Mouse (Mus musculus): Measurements from ENCODE around the gene Rhox2h. TPM values are rescaled to one million over a fixed set of nuclear protein-coding genes. Genes with fewer than 3 reads are reported as not detected.
"Not testable (repeated sequence)": the region's sequence is repeated elsewhere in the genome, so short reads cannot be mapped to it uniquely, and the experiment has no call there.

The Rhox2h gene
- total RNA-seq (2021) = not detected

DNA sequence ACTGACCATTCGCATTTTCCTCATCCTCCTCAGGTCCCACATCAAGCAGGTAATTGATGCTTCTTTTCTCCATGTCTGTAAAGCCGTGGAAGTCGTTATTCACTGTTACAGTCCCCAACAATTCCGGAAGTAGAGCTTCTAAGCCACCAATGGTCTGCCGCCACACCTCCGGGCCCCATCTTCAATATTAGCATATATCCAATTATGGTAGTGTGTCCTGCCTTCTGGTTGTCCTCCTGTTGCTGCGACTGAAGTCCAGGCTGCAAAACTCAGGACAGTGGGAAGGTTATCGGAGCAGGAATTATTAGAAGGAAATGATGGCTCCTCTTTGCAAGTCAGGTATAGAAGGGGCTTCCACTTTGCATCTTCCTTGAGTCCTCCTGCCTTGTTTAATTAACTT, at the start of gene Rhox2h:
Rhox2h (minus strand) TSS at position 101 of the 400 bp plus-strand sequence.
- DNase-seq (ENCODE audit: low spot score); intact Hi-C loops (cut with DNase I): not testable (repeated sequence)

DNA sequence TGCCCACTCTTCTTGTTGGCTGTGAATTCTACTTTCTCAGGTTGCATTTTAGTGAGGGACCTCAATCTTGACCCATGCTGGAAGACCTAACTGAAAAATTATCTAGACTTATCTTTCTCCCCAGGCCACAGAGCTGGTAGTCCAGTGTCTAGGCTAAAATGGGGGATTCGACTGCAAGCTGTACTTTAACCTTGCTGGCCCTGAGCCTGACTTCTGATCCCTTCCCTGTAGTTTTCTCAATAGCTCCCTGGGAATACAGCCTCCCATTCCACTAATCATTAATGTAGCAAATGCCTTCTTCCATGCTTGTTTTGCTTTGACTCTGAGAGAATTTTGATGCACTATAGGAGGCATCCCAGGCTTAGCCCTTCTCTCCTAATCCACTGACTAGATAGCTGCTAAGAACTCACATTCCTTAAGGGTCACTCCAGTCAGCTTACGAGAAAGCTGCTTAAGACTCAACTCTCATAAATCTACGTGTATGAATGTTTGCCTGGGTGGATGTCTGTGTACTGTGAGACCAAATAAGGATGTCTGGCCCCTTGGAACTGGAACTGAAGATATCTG, 28.8 kb upstream of the Rhox2h start:
- no peak for DNase-seq (ENCODE audit: low spot score)
- intact Hi-C loops (cut with DNase I) = no loop called here

- no peak for DNase-seq (ENCODE audit: low spot score)
- intact Hi-C loops (cut with DNase I) = no loop called here
Measured at GRCm38 (mm10) chrX:37692261-37692660, 19.2 kb upstream of the Rhox2h start.

DNA sequence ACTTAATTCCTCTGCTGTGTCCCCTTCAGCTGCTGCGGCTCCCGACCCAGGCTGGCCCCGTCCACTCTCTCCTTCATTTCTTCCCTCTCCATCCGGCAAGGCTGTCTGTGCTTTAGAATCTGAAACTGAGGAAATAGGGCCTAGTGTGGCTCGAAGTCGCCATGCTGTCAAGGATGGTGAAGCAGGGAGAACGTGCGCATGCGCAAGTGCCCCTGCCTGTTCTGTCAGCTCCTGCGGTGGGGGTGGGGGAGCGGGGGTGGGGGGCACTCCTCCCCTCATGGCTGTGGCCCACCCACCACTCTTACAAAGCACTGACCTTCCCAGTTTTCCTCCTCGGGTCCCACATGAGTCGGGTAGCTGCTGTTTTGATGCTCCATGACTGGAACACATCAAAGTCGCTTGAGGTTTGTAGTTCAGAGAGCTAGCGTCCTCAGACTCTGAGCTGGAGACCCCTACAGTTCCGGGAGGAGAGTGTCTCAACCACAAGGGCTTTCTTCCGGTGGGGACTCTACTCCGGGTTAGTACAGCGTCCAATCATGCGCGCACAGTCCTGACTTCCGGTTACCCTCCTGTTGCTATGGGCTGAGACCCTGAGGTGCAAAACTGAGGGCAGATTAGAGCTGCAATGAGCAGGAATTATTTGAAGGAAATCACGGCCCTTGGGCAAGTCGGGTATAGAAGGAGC, 10.1 kb upstream of the Rhox2h start:
- intact Hi-C loops (cut with DNase I) = no loop called here
- DNase-seq (ENCODE audit: low spot score) = no peak

DNA sequence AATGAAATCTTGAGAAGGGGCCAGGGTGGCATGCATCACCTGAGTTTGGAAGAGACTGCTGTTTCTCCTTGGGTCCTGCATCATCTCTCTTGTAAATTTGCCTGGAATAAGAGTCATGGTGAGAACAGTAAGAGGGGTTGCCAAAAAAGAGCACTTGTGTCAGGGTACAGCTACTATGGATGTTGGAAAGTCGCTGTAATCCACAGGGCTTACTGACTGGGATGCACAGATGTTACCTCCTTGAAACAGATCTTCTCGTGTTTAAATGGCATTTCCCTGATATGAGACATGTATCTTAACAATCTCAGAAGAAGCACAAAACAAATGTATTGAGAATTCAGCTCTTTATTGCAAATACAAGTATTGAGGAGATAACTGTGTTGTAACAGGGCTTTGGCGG, 4.4 kb downstream of the Rhox2h start, which contains the start of gene Rhox3h:
Rhox3h (minus strand) TSS at position 101 of the 400 bp plus-strand sequence.
- DNase-seq (ENCODE audit: low spot score); intact Hi-C loops (cut with DNase I): not testable (repeated sequence)

GRCm38 (mm10) chrX:37651227-37651626, 21.9 kb downstream of the Rhox2h start, which contains the start of gene Rhox4g:
Gene Rhox4g (minus strand): TSS chrX:37651327.
- DNase-seq (ENCODE audit: low spot score); intact Hi-C loops (cut with DNase I): not testable (repeated sequence)

DNA sequence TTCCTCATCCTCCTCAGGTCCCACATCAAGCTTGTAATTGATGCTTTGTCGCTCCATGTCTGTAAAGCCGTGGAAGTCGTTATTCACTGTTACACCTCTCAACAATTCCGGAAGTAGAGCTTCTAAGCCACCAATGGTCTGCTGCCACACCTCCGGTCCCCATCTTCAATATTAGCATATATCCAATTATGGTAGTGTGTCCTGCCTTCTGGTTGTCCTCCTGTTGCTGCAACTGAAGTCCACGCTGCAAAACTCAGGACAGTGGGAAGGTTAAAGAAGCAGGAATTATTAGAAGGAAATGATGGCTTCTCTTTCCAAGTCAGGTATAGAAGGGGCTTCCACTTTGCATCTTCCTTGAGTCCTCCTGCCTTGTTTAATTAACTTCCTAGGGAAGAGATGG, 29.7 kb downstream of the Rhox2h start, which contains the start of gene Rhox2g:
Rhox2g (minus strand) TSS at position 101 of the 400 bp plus-strand sequence.
- intact Hi-C loops (cut with DNase I); DNase-seq (ENCODE audit: low spot score): not testable (repeated sequence)

- intact Hi-C loops (cut with DNase I); DNase-seq (ENCODE audit: low spot score): not testable (repeated sequence)
Measured at GRCm38 (mm10) chrX:37628512-37628911, 44.6 kb downstream of the Rhox2h start, which contains the start of gene Rhox3g. Gene Rhox3g (minus strand): TSS chrX:37628612.

Other genes starting within 250 kb of the Rhox2h start
- not detected for gene Rhox4b, start 240.8 kb downstream of the Rhox2h start, total RNA-seq (2021)
- not detected for gene Rhox2c, start 219.6 kb downstream of the Rhox2h start, total RNA-seq (2021)
- not detected for gene Rhox3c, start 214.7 kb downstream of the Rhox2h start, total RNA-seq (2021)
- gene Rhox4c, start 192.9 kb downstream of the Rhox2h start, total RNA-seq (2021) = not detected
- gene Rhox2d, start 179.8 kb downstream of the Rhox2h start, total RNA-seq (2021) = not detected
- gene Rhox4d, start 158.9 kb downstream of the Rhox2h start, total RNA-seq (2021) = not detected
- not detected for gene Rhox2e, start 142.8 kb downstream of the Rhox2h start, total RNA-seq (2021)
- not detected for gene Rhox3e, start 131.3 kb downstream of the Rhox2h start, total RNA-seq (2021)
- gene Rhox4e, start 115.9 kb downstream of the Rhox2h start, total RNA-seq (2021) = not detected
- gene Rhox2f, start 101.9 kb downstream of the Rhox2h start, total RNA-seq (2021) = not detected
- not detected for gene Rhox3f, start 92.3 kb downstream of the Rhox2h start, total RNA-seq (2021)
- gene Rhox4f, start 65.6 kb downstream of the Rhox2h start, total RNA-seq (2021) = not detected
- not detected for gene Rhox3g, start 44.7 kb downstream of the Rhox2h start, total RNA-seq (2021)
- gene Rhox2g, start 29.8 kb downstream of the Rhox2h start, total RNA-seq (2021) = not detected
- not detected for gene Rhox4g, start 21.9 kb downstream of the Rhox2h start, total RNA-seq (2021)
- not detected for gene Rhox3h, start 4.5 kb downstream of the Rhox2h start, total RNA-seq (2021)
- 1 to 10 TPM in 1 of 2 experiments, under 1 TPM in 1; 0.73 to 2.1 TPM for gene Rhox5, start 131.6 kb upstream of the Rhox2h start, total RNA-seq (2021)
- gene Rhox6, start 153.6 kb upstream of the Rhox2h start, total RNA-seq (2021) = not detected
- not detected for gene Rhox7a, start 158.4 kb upstream of the Rhox2h start, total RNA-seq (2021)
- gene Rhox8, start 205.7 kb upstream of the Rhox2h start, total RNA-seq (2021) = not detected
- not detected for gene Rhox7b, start 224.0 kb upstream of the Rhox2h start, total RNA-seq (2021)
- gene Rhox9, start 228.5 kb upstream of the Rhox2h start, total RNA-seq (2021) = not detected

Measured in heart, postnatal 25 days (tissue).